Mouse (Mus musculus): ENCODE data around the gene Mpi. TPM values are rescaled to one million over a fixed set of nuclear protein-coding genes. Genes with fewer than 3 reads are reported as not detected.
A peak's percentile ranks its signal among the peaks of the same experiment; 100 is the strongest.

The Mpi gene
- total and polyA plus RNA-seq, 3 experiments, result 28.2 to 37.3 (median 28.6) TPM

DNA sequence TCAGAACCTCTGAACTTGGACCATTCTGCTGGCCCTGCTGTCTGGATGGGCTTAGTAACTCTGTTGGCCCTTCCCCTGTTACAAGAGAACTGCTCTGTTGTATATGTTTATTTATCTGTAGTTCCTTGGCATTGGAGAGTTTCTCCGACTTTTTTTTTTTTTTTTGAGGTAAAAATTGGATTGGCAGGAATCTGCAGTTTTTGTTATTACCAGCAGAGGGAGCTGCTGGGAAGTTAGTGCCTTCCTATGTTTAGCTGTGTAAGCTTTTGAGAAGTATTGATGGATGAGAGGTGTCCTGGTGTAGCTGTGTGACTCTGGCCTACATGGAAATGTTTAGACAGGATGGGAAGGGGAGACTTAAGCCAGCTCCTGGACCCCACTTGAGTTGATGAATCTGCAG is 11.3 kb downstream of the Mpi start:
- Histone ChIP-seq H3K79me2 (replicated peaks; ENCODE audit: control insufficient read depth, extremely low read depth, insufficient read depth, poor library complexity, severe bottlenecking) (peaks cover 10% of the 10 kb centered on the region), H3K9me3 (replicated peaks; ENCODE audit: low read length) (no peaks in the 10 kb centered on the region), H3K36me3 (replicated peaks in 1 of 2; ENCODE audit: control insufficient read depth in 1 of 2, insufficient read depth in 1 of 2, low read length in 1 of 2) (peaks cover 58 to 76% of the 10 kb centered on the region in 2 experiments), H3K9ac (ENCODE audit: insufficient read depth, low read depth) (no peak overlapping the region), H3K27ac (ENCODE audit: insufficient read depth, low read depth) (no peak overlapping the region), H3K4me2 (ENCODE audit: insufficient read depth, low read depth, poor library complexity, severe bottlenecking) (no peak overlapping the region), H3K4me3 (replicated peaks in 1 of 3; ENCODE audit: low read depth in 2 of 3, low read length in 2 of 3, poor library complexity in 1 of 3) (no peak overlapping the region), H3K27me3 (replicated peaks) (no peaks in the 10 kb centered on the region), H3K4me1 (ENCODE audit: control insufficient read depth in 1 of 2, insufficient read depth in 2 of 2) (peaks cover 7 to 23% of the 10 kb centered on the region in 2 experiments)
- DNase-seq (ENCODE audit: extremely low read depth), result no peak
- TF ChIP-seq TCF12 (IDR thresholded peaks at IDR 0.05; ENCODE audit: low read depth, low read length), result no peak
- TF ChIP-seq UBTF (IDR thresholded peaks at IDR 0.05; ENCODE audit: low read depth, low read length), result no peak
- TF ChIP-seq KAT2A (IDR thresholded peaks at IDR 0.05; ENCODE audit: insufficient replicate concordance, low read length), result no peak
- peak; percentile 71 for TF ChIP-seq SMC3 (IDR thresholded peaks at IDR 0.05; ENCODE audit: low read depth, low read length)
- no peak for TF ChIP-seq BHLHE40 (IDR thresholded peaks at IDR 0.05; ENCODE audit: low read depth, low read length)
- peak; percentile 68 for TF ChIP-seq RAD21 (IDR thresholded peaks at IDR 0.05; ENCODE audit: low read depth, low read length)
- TF ChIP-seq MAFK (IDR thresholded peaks at IDR 0.05; ENCODE audit: insufficient replicate concordance, low read length), result no peak
- TF ChIP-seq GABPA (IDR thresholded peaks at IDR 0.05; ENCODE audit: insufficient replicate concordance, low read depth, low read length), result no peak
- no peak for TF ChIP-seq MYC (IDR thresholded peaks at IDR 0.05; ENCODE audit: low read depth, low read length)
- TF ChIP-seq HCFC1 (IDR thresholded peaks at IDR 0.05; ENCODE audit: low read depth, low read length), result no peak
- TF ChIP-seq ZNF384 (IDR thresholded peaks at IDR 0.05; ENCODE audit: low read depth, low read length), result peak; percentile 96
- no peak for TF ChIP-seq JUN (IDR thresholded peaks at IDR 0.05; ENCODE audit: insufficient read depth, low read depth, low read length)
- TF ChIP-seq ELF1 (IDR thresholded peaks at IDR 0.05; ENCODE audit: low read depth, low read length), result no peak
- no peak for TF ChIP-seq ZMIZ1 (IDR thresholded peaks at IDR 0.05; ENCODE audit: low read depth, low read length)
- TF ChIP-seq CTCF (conservative IDR thresholded peaks at IDR 0.05 in 1 of 2, IDR thresholded peaks at IDR 0.05 in 1 of 2; ENCODE audit: low read depth in 2 of 2, low read length in 2 of 2), result peak; percentile 71 to 78
- no peak for TF ChIP-seq POLR2AphosphoS2 (IDR thresholded peaks at IDR 0.05; ENCODE audit: low read depth, low read length)
- no peak for TF ChIP-seq IRF4 (IDR thresholded peaks at IDR 0.05; ENCODE audit: low read depth, low read length)
- TF ChIP-seq ZC3H11A (IDR thresholded peaks at IDR 0.05; ENCODE audit: low read depth, low read length), result no peak
- no peak for TF ChIP-seq EP300 (IDR thresholded peaks at IDR 0.05; ENCODE audit: low read length)
- no peak for TF ChIP-seq TBP (conservative IDR thresholded peaks at IDR 0.05; ENCODE audit: low read depth, low read length)
- TF ChIP-seq NRF1 (IDR thresholded peaks at IDR 0.05; ENCODE audit: low read depth, low read length), result no peak
- dilution Hi-C loops (cut with MboI; ENCODE audit: extremely low pct_ligation_motif_present, extremely low pct_unique_long_range_greater_than_20kb, low sequenced_read_pairs), result no loop called here
- in situ Hi-C loops (cut with MboI; ENCODE audit: low pct_ligation_motif_present, low pct_unique_long_range_greater_than_20kb, low sequenced_read_pairs), result no loop called here

DNA sequence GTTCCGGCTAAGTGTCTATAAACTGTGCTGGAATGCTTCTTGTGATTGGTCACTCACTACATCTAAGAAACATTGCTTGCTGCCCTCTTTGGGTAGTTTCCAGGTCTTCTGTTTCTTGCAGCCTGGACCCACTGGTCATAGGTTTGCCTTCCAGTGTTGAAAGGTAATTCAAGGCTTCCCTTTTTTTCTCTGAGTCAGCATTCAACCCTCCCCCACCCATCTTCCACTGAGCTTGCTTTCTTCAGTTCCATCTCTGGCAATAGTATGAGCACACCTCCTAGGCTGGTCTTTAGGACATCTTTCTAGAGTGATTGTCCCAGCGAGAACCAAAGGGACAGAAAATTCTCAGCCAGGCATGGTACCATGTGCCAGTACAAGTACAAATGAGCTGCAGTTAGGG is 13.0 kb downstream of the Mpi start:
- H3K4me2 ChIP-seq (ENCODE audit: insufficient read depth, low read depth, poor library complexity, severe bottlenecking), result no peak overlapping the region
- H3K4me3 ChIP-seq (replicated peaks in 1 of 3; ENCODE audit: low read depth in 2 of 3, low read length in 2 of 3, poor library complexity in 1 of 3), result no peak overlapping the region
- DNase-seq (ENCODE audit: extremely low read depth), result no peak
- H3K27ac ChIP-seq (ENCODE audit: insufficient read depth, low read depth), result no peak overlapping the region
- no peak overlapping the region for H3K9ac ChIP-seq (ENCODE audit: insufficient read depth, low read depth)
- peaks cover 42 to 67% of the 10 kb centered on the region in 2 experiments for H3K36me3 ChIP-seq (replicated peaks in 1 of 2; ENCODE audit: control insufficient read depth in 1 of 2, insufficient read depth in 1 of 2, low read length in 1 of 2)
- in situ Hi-C loops (cut with MboI; ENCODE audit: low pct_ligation_motif_present, low pct_unique_long_range_greater_than_20kb, low sequenced_read_pairs) (no loop called here), dilution Hi-C loops (cut with MboI; ENCODE audit: extremely low pct_ligation_motif_present, extremely low pct_unique_long_range_greater_than_20kb, low sequenced_read_pairs) (no loop called here)
- peaks cover 10% of the 10 kb centered on the region for H3K79me2 ChIP-seq (replicated peaks; ENCODE audit: control insufficient read depth, extremely low read depth, insufficient read depth, poor library complexity, severe bottlenecking)
- H3K27me3 ChIP-seq (replicated peaks), result no peaks in the 10 kb centered on the region
- H3K4me1 ChIP-seq (ENCODE audit: control insufficient read depth in 1 of 2, insufficient read depth in 2 of 2), result peaks cover 7 to 24% of the 10 kb centered on the region in 2 experiments
- no peak for TF ChIP-seq IRF4 (IDR thresholded peaks at IDR 0.05; ENCODE audit: low read depth, low read length)
- TF ChIP-seq MAFK (IDR thresholded peaks at IDR 0.05; ENCODE audit: insufficient replicate concordance, low read length), result peak; percentile 71; the same call in 1 of the 2 replicates
- H3K9me3 ChIP-seq (replicated peaks; ENCODE audit: low read length), result no peaks in the 10 kb centered on the region
